Mouse (Mus musculus) testis, adult 2 months (tissue): Measurements from ENCODE around the gene Mypn.

Source experiments
- CTCF ChIP-seq: fragments of 200-500 bp; IDR thresholded peaks from 2 replicates; pipeline ENCODE4 v1.5.1; 2012; ENCODE audit warnings: low read depth, mild to moderate bottlenecking, inconsistent platforms, low read length, moderate library complexity; ENCODE audit not compliant: control insufficient read depth, insufficient read depth, insufficient replicate concordance
- POLR2A ChIP-seq: fragments of 200-500 bp; IDR thresholded peaks from 2 replicates; pipeline ENCODE4 v1.6.1; 2012; ENCODE audit warnings: low read depth, mild to moderate bottlenecking, inconsistent platforms, low read length, moderate library complexity; ENCODE audit not compliant: control insufficient read depth

DNA sequence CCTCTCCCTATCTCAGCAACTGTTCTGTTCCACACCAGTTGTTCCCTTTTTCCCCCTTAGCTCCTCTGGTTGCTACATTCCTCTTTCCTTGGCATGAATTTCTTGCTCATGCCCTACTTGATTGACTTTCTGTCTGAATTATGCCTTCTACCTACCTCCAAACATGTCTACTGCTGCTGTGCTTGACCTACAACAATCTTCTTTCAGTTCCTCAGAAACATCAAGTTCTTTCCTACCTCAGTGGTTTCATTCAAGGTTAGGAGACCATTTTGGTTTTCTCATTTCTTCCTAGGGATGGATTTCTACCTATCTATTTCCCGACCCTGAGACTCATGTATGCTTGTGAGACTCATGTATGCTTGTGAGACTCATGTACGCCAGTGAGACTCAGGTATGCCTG, 36.1 kb upstream of the Mypn start:
- TF ChIP-seq POLR2A = no peak
- no peak for TF ChIP-seq CTCF
